Mouse (Mus musculus): ENCODE measurements around the gene Fah.

DNA sequence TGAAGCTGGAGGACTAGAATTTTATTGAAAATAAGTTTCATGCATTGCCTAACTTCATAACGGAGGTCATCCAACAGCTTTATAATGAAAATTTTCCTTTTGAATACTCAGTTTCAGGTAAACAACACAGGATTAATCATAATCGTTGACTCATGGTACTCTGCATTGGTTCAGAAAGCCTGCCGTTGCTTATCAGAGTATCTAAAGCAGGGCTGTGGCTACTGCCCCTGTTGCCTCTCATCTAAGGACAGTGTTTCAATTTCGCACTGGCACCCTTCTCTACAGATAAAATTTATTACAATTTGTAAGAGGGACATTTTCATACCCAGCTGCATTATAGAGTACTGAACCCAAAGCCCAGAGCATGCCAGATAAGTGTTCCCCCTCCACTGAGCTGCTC is 5.9 kb upstream of the Fah start:
- no peak for TF ChIP-seq GATA1 (IDR thresholded peaks at IDR 0.05; ENCODE audit: borderline replicate concordance, low read length)
- no peak for TF ChIP-seq FLI1 (IDR thresholded peaks at IDR 0.05; ENCODE audit: low read length)

Data from megakaryocyte, embryonic 14.5 days (primary cell).